Mouse (Mus musculus): ENCODE measurements around the gene Adra2b. TPM values are rescaled to one million over a fixed set of nuclear protein-coding genes. Genes with fewer than 3 reads are reported as not detected.

Gene Adra2b
- polyA plus RNA-seq, 1 experiment: 0.25 TPM

DNA sequence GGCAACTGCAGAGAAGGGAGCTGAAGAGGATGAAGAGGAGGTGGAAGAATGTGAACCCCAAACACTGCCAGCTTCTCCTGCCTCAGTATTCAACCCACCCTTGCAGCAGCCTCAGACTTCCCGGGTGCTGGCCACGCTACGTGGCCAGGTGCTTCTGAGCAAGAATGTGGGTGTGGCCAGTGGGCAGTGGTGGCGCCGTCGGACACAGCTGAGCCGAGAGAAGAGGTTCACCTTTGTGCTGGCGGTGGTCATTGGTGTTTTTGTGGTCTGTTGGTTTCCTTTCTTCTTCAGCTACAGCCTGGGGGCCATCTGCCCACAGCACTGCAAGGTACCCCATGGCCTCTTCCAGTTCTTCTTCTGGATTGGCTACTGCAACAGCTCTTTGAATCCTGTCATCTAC is 1.4 kb downstream of the Adra2b start:
- TF ChIP-seq POLR2A (IDR thresholded peaks at IDR 0.05; ENCODE audit: extremely low read depth, insufficient read depth, low read length): no peak
- no peak for TF ChIP-seq CTCF (IDR thresholded peaks at IDR 0.05; ENCODE audit: extremely low read depth, insufficient read depth, low read length)
- H3K4me3 ChIP-seq (ENCODE audit: insufficient read depth, low read length): no peak overlapping the region
- H3K4me1 ChIP-seq (ENCODE audit: control insufficient read depth, insufficient read depth, low read length): no peaks in the 10 kb centered on the region

DNA sequence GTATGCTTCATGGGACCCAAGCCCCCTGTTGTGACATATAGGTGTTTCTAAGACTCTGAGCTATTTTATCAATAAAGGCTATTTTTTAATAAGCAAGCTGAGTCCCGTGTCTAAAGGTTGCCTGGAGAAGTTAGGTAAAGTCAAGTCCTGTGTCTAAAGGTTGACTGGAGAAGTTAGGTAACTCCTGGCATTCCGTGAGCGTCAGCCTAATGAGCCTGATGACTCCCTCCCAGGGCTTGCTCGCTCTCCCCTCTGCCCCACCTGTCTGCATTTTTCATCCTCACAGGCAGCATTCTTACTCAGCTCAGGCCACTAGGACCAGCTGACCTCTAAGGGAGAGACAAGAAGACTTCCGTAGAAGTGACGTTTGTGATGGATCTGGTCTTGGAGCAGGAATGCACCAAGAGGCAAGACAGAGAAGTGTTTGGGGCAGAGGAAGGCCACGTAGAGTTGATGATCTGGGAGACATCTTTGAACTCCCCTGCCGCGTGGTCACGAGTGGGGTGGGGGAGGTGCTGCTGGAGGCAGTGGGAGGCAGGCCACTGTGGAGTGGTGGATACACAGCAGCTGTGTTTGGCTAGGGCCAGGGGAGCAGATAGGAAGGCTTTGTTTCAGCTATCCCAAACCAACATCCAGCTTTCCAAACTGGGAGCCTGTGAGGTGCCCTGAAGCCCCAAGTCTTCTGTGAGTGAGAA is 4.3 kb downstream of the Adra2b start:
- no peak overlapping the region for H3K4me3 ChIP-seq (ENCODE audit: insufficient read depth, low read length)
- TF ChIP-seq CTCF (IDR thresholded peaks at IDR 0.05; ENCODE audit: extremely low read depth, insufficient read depth, low read length): no peak
- no peak for TF ChIP-seq POLR2A (IDR thresholded peaks at IDR 0.05; ENCODE audit: extremely low read depth, insufficient read depth, low read length)
- H3K4me1 ChIP-seq (ENCODE audit: control insufficient read depth, insufficient read depth, low read length): peaks cover 1% of the 10 kb centered on the region; the same call in 1 of the 2 replicates
- no peak overlapping the region for H3K27ac ChIP-seq (ENCODE audit: insufficient read depth, low read length)

More for the DNA sequence above, 1.4 kb downstream of the Adra2b start:
- H3K27ac ChIP-seq (ENCODE audit: insufficient read depth, low read length): no peak overlapping the region

DNA sequence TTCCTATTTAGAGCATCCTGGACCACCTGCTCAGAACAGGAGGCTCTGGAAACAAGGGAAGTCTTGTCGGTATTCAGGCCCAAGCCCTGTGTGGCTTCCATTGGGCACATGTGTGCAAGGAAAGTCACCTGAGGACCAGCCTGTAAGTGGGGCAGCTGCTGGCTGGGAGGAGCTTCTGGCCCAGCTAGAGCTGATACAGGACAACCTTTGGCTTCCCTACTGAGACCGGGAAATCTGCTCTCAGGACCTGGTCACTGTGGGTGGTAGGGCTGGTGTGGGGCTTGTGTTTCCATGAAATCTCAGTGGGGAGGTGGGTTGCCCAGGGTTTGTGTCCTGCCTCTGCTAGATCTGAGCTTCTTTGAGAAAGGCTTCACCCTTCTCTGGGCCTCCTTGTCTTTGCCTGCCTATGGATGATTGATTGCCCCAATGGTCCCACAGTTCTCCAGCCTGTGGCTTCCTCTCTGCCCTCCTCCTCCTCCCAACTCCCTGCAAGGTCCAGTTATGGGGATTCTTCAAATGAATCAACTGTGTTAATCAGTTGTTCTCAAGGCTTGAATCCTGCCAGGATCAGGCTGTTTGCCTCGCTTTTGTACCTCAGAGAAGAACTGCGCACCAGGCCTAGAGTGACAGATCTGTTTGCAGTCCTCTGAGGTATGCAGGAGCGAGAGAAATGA is 6.8 kb downstream of the Adra2b start:
- H3K4me1 ChIP-seq (ENCODE audit: control insufficient read depth, insufficient read depth, low read length): peaks cover 1% of the 10 kb centered on the region; the same call in 1 of the 2 replicates
- no peak overlapping the region for H3K27ac ChIP-seq (ENCODE audit: insufficient read depth, low read length)
- no peak for TF ChIP-seq POLR2A (IDR thresholded peaks at IDR 0.05; ENCODE audit: extremely low read depth, insufficient read depth, low read length)
- TF ChIP-seq CTCF (IDR thresholded peaks at IDR 0.05; ENCODE audit: extremely low read depth, insufficient read depth, low read length): no peak
- no peak overlapping the region for H3K4me3 ChIP-seq (ENCODE audit: insufficient read depth, low read length)

DNA sequence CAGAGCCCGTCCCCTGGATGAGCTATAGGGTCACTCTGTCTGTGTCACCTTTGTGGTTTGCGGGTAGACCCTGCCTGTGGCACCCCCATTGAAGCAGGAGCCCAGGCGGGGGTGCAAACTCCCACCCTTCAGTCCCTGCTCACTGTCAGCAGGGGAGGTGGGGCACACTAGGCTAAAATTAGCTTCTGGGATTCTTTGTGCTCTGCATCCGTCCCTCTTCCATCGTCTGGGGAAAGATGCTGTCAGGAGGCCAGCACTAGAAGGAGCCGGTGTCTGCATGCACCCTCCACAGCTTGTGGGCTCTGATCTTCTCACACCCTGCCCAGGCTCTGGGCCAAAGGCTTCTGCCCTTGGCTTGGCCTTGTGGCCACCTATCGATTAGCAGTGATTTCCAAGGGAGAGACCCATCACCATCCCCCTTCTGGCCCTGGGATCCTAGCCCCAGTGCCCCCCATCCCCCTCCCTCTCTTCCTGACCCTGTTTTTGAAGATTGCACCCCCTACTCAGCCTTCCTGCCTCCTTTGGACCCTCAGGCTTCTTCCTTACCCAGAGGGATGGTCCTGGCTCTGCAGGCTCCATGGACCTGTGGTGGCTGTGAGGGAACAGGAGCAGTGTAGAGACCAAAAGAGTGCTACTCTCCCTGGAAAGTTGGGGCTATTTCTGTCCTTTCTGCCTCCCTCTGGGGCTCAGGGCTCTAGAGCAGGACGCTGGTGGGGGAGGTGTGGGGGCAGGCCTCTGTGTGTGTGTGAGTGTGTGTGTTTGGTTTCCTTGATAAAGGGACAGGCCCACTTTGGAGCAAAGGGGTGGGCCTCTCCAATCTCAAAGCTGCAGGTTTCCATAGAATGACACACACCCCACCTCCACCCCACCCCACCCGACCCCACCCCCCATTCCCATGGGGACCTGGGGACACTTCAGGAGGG is 7.8 kb downstream of the Adra2b start:
- Histone ChIP-seq H3K4me3 (ENCODE audit: insufficient read depth, low read length) (no peak overlapping the region), H3K4me1 (ENCODE audit: control insufficient read depth, insufficient read depth, low read length) (peaks cover 1% of the 10 kb centered on the region; the same call in 1 of the 2 replicates), H3K27ac (ENCODE audit: insufficient read depth, low read length) (no peak overlapping the region)
- no peak for TF ChIP-seq CTCF (IDR thresholded peaks at IDR 0.05; ENCODE audit: extremely low read depth, insufficient read depth, low read length)
- no peak for TF ChIP-seq POLR2A (IDR thresholded peaks at IDR 0.05; ENCODE audit: extremely low read depth, insufficient read depth, low read length)

DNA sequence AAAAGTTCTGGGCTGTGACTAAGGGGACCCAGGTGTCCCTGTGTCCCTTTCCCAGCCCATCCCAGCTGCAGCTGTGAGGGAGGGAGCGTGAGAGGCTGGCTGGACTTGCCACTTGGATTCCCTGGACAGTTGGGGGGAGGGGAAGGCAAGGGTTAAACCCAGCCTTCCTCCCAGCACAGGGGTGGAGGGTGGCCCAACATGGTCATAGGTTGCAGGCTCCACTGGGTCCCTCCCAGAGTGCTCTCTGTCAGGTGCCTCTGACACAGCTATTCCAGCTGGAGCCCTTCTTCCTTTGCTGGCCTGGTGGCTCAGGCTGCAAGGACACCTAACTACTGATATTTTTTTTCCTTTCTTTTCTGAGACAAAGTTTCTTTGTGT is 8.5 kb downstream of the Adra2b start:
- no peak overlapping the region for H3K27ac ChIP-seq (ENCODE audit: insufficient read depth, low read length)
- no peak for TF ChIP-seq POLR2A (IDR thresholded peaks at IDR 0.05; ENCODE audit: extremely low read depth, insufficient read depth, low read length)
- no peak for TF ChIP-seq CTCF (IDR thresholded peaks at IDR 0.05; ENCODE audit: extremely low read depth, insufficient read depth, low read length)
- no peak overlapping the region for H3K4me3 ChIP-seq (ENCODE audit: insufficient read depth, low read length)
- peaks cover 1% of the 10 kb centered on the region; the same call in 1 of the 2 replicates for H3K4me1 ChIP-seq (ENCODE audit: control insufficient read depth, insufficient read depth, low read length)

DNA sequence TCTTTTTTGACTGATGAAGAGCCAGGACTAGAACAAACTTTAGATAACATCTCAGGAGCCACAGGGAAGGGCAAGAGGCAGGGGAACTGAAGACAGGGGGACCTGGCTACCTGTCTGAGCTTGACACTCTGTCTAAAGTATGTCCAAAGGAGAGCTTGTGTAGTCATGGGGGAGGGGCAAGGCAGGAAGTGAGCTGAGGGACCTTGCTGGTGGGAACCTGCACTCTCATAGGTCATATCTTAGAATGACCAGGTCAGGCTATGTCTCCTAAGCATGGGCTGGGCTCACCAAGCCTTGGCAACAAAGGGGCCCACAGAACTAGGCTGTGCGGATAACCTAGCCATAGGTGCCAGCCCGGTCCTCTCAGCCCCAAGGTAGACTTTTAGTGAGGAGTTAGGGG is 9.1 kb downstream of the Adra2b start:
- H3K4me1 ChIP-seq (ENCODE audit: control insufficient read depth, insufficient read depth, low read length): peaks cover 1% of the 10 kb centered on the region; the same call in 1 of the 2 replicates
- H3K4me3 ChIP-seq (ENCODE audit: insufficient read depth, low read length): no peak overlapping the region
- TF ChIP-seq CTCF (IDR thresholded peaks at IDR 0.05; ENCODE audit: extremely low read depth, insufficient read depth, low read length) (no peak), POLR2A (IDR thresholded peaks at IDR 0.05; ENCODE audit: extremely low read depth, insufficient read depth, low read length) (no peak)
- H3K27ac ChIP-seq (ENCODE audit: insufficient read depth, low read length): no peak overlapping the region

DNA sequence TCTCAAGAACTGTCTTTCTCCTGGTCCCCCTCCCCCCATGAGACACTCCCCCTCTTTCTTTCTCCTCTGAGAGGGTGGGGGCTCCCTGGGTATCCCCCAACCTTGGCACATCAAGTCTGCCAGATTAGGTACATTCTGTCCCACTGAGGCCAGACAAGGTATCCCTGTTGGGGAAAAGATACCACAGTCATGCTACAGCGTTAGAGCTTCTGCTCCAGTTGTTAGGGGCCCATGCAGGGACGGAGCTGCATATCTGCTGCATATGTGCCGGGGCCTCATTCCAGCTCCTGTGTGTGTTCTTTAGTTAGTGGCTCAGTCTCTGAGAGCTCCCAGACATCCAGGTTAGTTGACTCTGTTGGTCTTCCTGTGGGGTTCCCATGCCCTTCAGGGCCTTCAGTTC is 11.1 kb downstream of the Adra2b start:
- H3K27ac ChIP-seq (ENCODE audit: insufficient read depth, low read length): no peak overlapping the region
- H3K4me3 ChIP-seq (ENCODE audit: insufficient read depth, low read length): no peak overlapping the region
- TF ChIP-seq POLR2A (IDR thresholded peaks at IDR 0.05; ENCODE audit: extremely low read depth, insufficient read depth, low read length): no peak
- TF ChIP-seq CTCF (IDR thresholded peaks at IDR 0.05; ENCODE audit: extremely low read depth, insufficient read depth, low read length): no peak
- H3K4me1 ChIP-seq (ENCODE audit: control insufficient read depth, insufficient read depth, low read length): peaks cover 1% of the 10 kb centered on the region; the same call in 1 of the 2 replicates

DNA sequence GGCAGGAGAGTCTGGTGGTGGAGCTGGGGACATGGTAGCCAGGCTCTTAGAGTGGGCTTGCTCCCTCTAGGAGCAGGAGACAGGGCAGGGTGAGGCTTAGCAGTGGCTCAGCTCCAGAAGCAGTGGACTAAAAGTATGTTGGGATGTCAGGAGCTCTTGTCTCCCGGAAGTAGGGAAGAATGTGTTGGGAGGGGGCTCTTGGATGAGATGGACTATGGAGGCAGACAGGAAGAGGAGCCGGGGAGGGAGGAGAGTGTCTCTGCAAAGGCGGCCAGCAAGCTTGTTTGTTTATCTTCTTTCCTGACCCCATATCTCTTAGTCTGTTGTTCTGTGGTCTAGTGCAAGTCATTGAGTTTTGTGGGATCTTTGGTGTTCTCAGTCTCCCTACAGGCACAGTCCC is 12.1 kb downstream of the Adra2b start:
- H3K4me3 ChIP-seq (ENCODE audit: insufficient read depth, low read length): no peak overlapping the region
- TF ChIP-seq CTCF (IDR thresholded peaks at IDR 0.05; ENCODE audit: extremely low read depth, insufficient read depth, low read length): no peak
- TF ChIP-seq POLR2A (IDR thresholded peaks at IDR 0.05; ENCODE audit: extremely low read depth, insufficient read depth, low read length): no peak
- peaks cover 1% of the 10 kb centered on the region; the same call in 1 of the 2 replicates for H3K4me1 ChIP-seq (ENCODE audit: control insufficient read depth, insufficient read depth, low read length)
- no peak overlapping the region for H3K27ac ChIP-seq (ENCODE audit: insufficient read depth, low read length)

DNA sequence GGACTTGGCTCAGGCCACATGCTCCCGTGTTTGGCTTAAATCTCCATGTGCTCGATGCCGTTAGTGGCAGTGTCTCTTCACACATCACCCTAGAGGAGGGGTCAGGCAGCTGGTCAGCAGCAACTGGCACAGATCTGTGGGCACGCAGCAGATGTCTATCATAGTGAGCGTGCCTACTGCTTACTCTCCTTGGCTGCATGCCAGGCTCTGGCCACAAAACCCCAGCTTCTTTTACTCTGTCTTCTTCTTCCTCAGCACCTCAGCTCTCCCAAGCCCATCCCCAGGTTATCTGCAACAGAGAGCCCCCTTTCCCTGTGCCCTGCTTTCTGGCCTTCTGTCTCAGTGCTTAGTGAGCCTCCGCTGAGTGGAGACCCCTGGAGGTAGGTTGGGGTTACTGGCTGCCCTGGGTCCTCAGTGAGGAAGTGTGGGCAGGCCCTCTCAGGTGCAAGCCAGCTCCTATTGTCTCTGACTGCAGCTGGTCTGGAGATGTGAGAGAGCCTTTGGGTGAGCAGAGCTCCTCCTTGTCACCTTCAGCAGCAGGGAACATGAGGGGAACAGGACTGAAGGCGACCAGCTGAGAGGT is 12.8 kb downstream of the Adra2b start:
- H3K27ac ChIP-seq (ENCODE audit: insufficient read depth, low read length): no peak overlapping the region
- TF ChIP-seq POLR2A (IDR thresholded peaks at IDR 0.05; ENCODE audit: extremely low read depth, insufficient read depth, low read length) (no peak), CTCF (IDR thresholded peaks at IDR 0.05; ENCODE audit: extremely low read depth, insufficient read depth, low read length) (0 out of 2 replicates have a peak, but pooled peaks have one; percentile 6)
- no peaks in the 10 kb centered on the region for H3K4me1 ChIP-seq (ENCODE audit: control insufficient read depth, insufficient read depth, low read length)
- no peak overlapping the region for H3K4me3 ChIP-seq (ENCODE audit: insufficient read depth, low read length)

Data from cortical plate, adult 2 months (tissue).